Mouse (Mus musculus): ENCODE data around the gene Srrm4.

DNA sequence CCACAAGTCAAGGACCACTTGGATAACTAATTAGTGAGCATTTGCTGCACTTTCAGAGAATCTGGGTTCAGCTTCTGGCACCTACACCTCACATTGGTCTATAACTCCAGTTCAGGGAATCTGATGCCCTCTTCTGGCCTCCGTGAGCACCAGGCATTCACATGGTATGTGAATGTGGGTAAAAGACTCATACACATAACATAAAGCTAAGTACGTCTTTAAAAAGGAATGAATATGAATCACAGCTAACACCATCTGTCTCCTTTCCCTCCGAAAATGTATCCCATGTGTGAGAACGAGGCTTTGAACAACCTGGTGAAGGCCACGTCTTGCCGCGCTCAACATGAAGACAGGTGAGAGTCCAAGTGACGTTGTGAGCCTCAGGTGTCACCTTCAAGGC lies 12.1 kb downstream of the Srrm4 start:
- no peak for TF ChIP-seq CTCF (IDR thresholded peaks at IDR 0.05; ENCODE audit: low read depth)
- no peak for TF ChIP-seq EP300 (optimal IDR thresholded peaks at IDR 0.05)
